Comparison of ENCODE assay signal across 23 mouse cellular contexts in the genomic region with DNA sequence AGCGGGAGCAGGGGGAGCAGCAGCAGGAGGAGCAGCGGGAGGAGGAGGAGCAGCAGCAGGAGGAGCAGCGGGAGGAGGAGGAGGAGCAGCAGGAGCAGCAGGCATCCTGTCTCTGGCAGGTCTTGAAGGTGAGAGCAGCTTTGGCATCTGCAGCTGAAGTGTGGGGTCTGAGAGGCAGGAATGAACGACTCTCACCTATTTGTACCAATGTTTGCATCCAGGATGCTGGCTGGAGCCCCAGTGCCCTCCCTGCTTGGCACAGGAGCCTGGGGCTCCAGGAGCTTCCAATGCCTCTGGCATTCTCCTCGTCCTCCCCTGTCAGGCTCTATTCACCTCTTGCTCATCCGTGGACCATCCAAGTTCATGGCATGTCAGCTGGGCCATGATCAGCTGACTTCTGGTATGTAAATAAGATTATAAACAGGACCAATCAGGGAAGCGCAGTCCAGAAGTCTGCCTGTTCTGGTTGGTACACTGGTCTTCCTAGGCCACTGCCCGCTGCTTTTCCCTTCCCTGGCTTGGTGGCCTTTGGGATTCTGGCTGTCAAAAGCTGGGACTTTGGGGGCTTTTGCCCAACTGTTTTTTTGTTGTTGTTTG.
DNase-seq lines count a peak whose midpoint lies in the region; ATAC-seq and TF ChIP-seq lines count a peak whose summit lies in the region.
"Had no signal": no experiment of that assay in that cellular context is flagged by ENCODE, and none has a peak within 500 bp of the region (broad histone marks: within the 10 kb centered on the region; RNA-seq: fewer than 3 reads in every experiment).

No protein-coding gene starts in this region.

- no peak for ATAC-seq in liver, embryonic 12.5 days
- ATAC-seq: forebrain, embryonic 16.5 days; midbrain, embryonic 15.5 days had no signal

- H3K36me3 ChIP-seq in liver, adult 2 months (ENCODE audit: control insufficient read depth, insufficient read depth, low read length), result no peaks in the 10 kb centered on the region
- no peaks in the 10 kb centered on the region for H3K36me3 ChIP-seq in liver, embryonic 12.5 days
- no peaks in the 10 kb centered on the region for H3K36me3 ChIP-seq in myocyte (ENCODE audit: control insufficient read depth, insufficient read depth)
- H3K36me3 ChIP-seq: forebrain, embryonic 10.5 days; heart, embryonic 13.5 days; midbrain, embryonic 15.5 days had no signal

- no peak overlapping the region for H3K9ac ChIP-seq in liver, adult 2 months (ENCODE audit: low read depth, low read length)
- H3K9ac ChIP-seq in liver, embryonic 12.5 days, result no peak overlapping the region
- H3K9ac ChIP-seq: heart, embryonic 13.5 days; midbrain, embryonic 15.5 days had no signal

- H3K4me2 ChIP-seq in liver, embryonic 12.5 days, result no peak overlapping the region
- no peak overlapping the region for H3K4me2 ChIP-seq in myocyte (ENCODE audit: low read depth)
- H3K4me2 ChIP-seq: heart, embryonic 13.5 days; liver, embryonic 11.5 days; midbrain, embryonic 15.5 days had no signal

- no peaks in the 10 kb centered on the region for H3K9me3 ChIP-seq in liver, embryonic 12.5 days (replicated peaks)
- H3K9me3 ChIP-seq: forebrain, embryonic 10.5 days; heart, embryonic 13.5 days; midbrain, embryonic 15.5 days had no signal

- no peaks in the 10 kb centered on the region for H3K27me3 ChIP-seq in liver, adult 2 months (ENCODE audit: control insufficient read depth, insufficient read depth, low read length)
- H3K27me3 ChIP-seq in liver, embryonic 12.5 days (replicated peaks), result peaks cover 46% of the 10 kb centered on the region
- H3K27me3 ChIP-seq in myocyte (ENCODE audit: control insufficient read depth, insufficient read depth, insufficient read length), result no peaks in the 10 kb centered on the region
- H3K27me3 ChIP-seq: midbrain, embryonic 15.5 days had no signal

- peaks cover 23% of the 10 kb centered on the region for H3K4me1 ChIP-seq in liver, adult 2 months (ENCODE audit: control insufficient read depth, insufficient read depth, low read length)
- peaks cover 6% of the 10 kb centered on the region; the same call in 1 of the 2 replicates for H3K4me1 ChIP-seq in liver, embryonic 12.5 days

- 27% methylated on average over 8 of the region's 8 CpGs for WGBS in liver, adult 2 months
- WGBS in liver, embryonic 12.5 days (ENCODE audit: insufficient replicate concordance), result 47% methylated on average over 8 of the region's 8 CpGs

- H3ac ChIP-seq in myocyte (ENCODE audit: control insufficient read depth, insufficient read length), result no peak overlapping the region

- H3K79me2 ChIP-seq in liver, adult 2 months (ENCODE audit: control insufficient read depth, insufficient read depth, low read length), result no peaks in the 10 kb centered on the region
- no peaks in the 10 kb centered on the region for H3K79me2 ChIP-seq in myocyte (ENCODE audit: control insufficient read depth, insufficient read depth)

- no peak for TF ChIP-seq CTCF in liver, adult 2 months (IDR thresholded peaks at IDR 0.05; ENCODE audit: low read depth, low read length)

- DNase-seq in liver, adult 2 months (ENCODE audit: extremely low read depth, low read depth, low spot score), result peak; percentile 72
- DNase-seq in brain, adult 2 months (ENCODE audit: low read depth, low spot score), result peak; percentile 91
- peak; percentile 57 for DNase-seq in cerebellum, adult 8-10 months
- no peak for DNase-seq in testis, postnatal 14 days (ENCODE audit: low spot score)
- DNase-seq in frontal cortex, postnatal 36 days (ENCODE audit: low spot score in 2 of 2), result no peak
- DNase-seq in spleen, postnatal 10 days (ENCODE audit: low spot score in 2 of 2), result no peak
- DNase-seq: adrenal gland, adult 2 months; B cell, adult 2 months; gastrocnemius, postnatal 36 days; kidney, adult 2 months; lung, adult 18-20 months; right cerebral cortex, postnatal 14 days; spleen, adult 18-20 months; thymus, postnatal 14 days had no signal

- no peak overlapping the region for H3K27ac ChIP-seq in liver, adult 2 months (replicated peaks; ENCODE audit: insufficient read depth, low read depth, low read length)
- no peak overlapping the region for H3K27ac ChIP-seq in liver, embryonic 12.5 days
- H3K27ac ChIP-seq: forebrain, embryonic 10.5 days; heart, adult 2 months; heart, embryonic 13.5 days; kidney, postnatal 0 days; midbrain, embryonic 15.5 days had no signal

- TF ChIP-seq POLR2A in liver, adult 2 months (IDR thresholded peaks at IDR 0.05; ENCODE audit: extremely low read depth, insufficient read depth, low read length), result no peak
- TF ChIP-seq POLR2A in myocyte (IDR thresholded peaks at IDR 0.05; ENCODE audit: insufficient read length, low read depth), result no peak

- H3K4me3 ChIP-seq in liver, adult 2 months (ENCODE audit: insufficient read depth, low read depth, low read length), result no peak overlapping the region
- no peak overlapping the region for H3K4me3 ChIP-seq in liver, embryonic 12.5 days
- no peak overlapping the region for H3K4me3 ChIP-seq in myocyte
- H3K4me3 ChIP-seq: forebrain, embryonic 10.5 days; heart, adult 2 months; heart, embryonic 13.5 days; midbrain, embryonic 15.5 days had no signal

TF ChIP-seq in myocyte, 11 proteins besides CTCF, POLR2A, EP300 and RAD21:
- TF ChIP-seq USF1 (IDR thresholded peaks at IDR 0.05; ENCODE audit: low read depth) (peak; percentile 33), REST (IDR thresholded peaks at IDR 0.05; ENCODE audit: insufficient read depth, insufficient read length) (no peak)

Comparison
In these comparisons a context has a peak if more than half of its experiments do, and no peak if none do; other contexts are left out.
1. DNase-seq: peak in liver, adult 2 months (single experiment), brain, adult 2 months (single experiment) and cerebellum, adult 8-10 months (single experiment); none in testis, postnatal 14 days (single experiment), frontal cortex, postnatal 36 days (0 of 2) and spleen, postnatal 10 days (0 of 2).